Mouse (Mus musculus): ENCODE data around the gene Mbd3.

Mbd3 gene

DNA sequence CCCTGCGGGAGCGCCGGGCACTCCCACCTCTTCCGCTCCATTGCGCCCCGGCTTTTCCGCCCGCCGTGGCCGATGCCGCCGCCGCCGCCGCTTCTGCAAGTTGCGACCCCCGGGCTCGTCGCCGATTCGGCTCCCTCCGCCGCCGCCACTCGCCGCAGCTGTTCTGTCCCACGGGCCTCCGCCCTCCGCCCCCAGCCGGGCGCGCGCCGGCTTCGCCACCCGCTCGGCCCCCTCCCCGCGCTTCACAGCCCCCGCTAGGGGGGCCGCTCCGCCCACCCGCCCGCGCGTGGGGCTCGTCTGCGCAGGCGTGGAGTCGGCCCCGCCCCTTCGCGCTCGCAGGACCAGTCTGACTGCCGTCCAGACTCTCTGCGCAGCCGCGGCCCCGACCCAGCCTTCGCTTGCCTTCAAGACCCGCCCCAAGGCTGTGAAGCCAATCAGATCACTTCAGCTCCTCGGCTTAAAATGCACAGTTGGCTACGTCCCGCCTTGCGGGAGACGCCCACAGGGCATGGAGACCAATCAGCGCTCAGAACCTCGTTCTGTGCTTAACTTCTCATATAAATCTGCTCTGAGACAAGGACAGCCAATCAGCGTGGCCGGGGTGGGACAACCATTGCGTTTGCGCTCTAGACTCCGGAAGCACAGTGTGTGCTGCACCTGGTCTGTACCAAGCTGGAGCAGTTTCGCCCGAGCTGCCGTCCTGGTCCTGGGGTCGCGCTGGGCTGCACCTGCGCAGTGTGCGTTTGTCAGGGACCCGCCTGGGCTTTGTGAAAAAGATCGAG, at the start of gene Mbd3:
Gene Mbd3 (minus strand): TSS at position 360 of the 782 bp plus-strand sequence.
- peak; percentile 98 for DNase-seq (ENCODE audit: extremely low spot score, low spot score)

DNA sequence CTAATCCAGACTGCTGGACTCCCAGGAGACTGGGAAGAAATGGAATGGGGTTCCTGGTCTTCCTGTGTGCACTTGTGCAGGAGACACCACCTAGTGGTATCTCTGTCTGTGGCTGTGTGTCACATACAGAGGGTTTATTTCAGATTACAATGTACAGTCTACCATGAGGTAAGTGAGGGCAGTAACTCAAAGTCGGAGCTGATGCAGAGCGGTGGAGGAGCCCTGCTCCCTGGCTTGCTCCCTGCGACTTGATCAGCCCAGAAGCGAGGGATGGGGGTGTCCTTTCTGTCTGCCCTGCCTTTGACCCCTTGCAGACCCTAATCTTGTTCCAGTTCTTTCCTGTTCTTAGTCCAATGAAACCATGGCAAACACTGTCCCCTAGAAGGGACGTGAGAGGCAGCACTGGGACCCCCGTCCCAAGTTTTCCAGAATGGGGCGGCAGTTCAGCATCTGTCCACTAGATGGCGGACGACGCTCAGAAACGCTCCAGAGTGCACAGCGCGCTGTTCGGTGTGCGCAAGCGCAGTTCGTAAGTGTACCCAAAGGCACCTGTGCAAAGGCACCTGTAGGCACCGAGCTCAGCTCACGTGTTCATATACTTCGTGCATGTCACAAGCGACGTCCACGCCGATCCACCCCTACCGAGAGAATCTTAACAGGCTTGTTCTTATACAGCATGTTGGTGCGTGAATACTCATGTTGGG, 46.7 kb upstream of the Mbd3 start:
- DNase-seq (ENCODE audit: extremely low spot score, low spot score): peak; percentile 81

DNA sequence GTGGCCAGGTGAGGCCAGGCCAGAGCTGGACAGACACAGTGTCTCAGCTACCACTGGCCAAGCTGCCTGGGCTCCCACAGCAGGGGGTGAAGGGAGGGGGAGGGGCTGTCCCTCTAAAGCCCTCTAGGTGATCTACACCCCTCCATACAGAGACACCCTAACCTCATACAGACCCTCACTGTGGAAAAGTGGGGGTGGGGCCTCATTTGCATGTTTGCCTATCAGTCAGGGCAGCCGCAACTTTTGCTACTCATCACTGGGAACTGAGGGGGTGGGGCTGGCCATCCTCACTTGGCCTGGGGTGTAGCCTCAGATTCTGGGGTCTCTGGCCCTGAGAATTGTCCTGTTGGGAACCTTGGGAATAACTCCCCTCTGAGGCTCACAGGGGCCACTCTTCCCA, 45.7 kb upstream of the Mbd3 start:
- DNase-seq (ENCODE audit: extremely low spot score, low spot score): no peak

DNA sequence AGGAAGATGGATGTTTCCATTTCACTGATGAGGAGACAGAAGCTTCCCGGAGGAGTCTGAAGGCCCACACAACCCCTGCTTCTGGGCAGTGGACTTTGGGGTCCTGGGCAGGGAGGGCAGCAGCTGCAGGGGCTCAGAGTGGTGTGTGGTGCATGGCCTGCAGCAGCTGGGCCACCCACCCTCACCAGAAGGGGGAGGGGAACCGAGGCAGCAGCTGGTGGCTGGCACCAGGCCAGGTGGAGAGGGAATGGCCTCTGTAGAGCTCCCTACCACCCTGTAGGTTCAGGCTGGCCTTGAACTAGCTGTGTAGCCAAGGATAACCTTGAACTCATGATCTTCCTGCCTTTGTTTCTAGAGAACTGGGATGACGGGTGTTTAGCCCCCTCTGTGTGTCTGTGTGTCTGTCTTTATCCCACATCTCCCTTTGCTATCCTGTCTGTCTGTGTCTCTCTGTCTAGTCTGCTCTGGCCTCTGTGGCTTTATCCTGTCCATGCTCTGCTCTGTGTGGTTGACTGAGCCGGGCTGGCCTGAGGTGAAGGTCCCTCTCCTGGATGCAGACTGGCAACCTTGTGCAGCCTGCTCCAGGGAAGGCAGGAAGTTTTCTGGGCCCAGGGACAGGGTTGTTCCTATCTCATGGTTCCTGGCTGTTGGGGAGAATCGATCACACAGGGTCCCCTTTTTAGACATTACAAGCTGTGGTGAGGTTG, 45.1 kb upstream of the Mbd3 start:
- no peak for DNase-seq (ENCODE audit: extremely low spot score, low spot score)

DNA sequence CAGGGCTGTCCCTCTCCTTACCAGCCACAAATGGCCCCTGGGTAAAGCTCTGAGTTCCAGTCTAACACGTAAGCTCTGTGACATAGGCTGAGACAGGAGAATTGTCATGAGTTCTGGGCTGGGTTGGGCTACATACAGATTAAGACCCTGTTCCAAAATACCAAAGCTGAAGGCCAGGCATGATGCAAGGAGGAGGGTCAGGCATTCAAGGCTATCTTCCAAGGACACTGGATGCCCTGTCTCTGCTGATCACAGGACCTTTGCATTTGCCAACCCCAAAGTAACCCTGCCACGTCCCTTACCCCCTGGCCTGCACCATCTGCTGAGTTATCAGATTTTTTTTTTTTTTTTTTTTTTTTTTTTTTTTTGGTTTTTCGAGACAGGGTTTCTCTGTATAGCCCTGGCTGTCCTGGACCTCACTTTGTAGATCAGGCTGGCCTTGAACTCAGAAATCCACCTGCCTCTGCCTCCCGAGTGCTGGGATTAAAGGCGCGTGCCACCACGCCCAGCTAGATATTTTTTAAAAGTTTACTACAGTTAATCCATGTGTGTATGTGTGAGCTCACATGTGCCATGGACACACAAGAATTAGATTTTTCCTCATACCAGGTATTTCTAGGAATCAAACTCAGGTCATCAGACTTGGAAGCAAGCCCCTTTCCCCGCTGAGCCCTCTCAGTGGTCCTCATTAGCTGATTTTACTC, 44.4 kb upstream of the Mbd3 start:
- no peak for DNase-seq (ENCODE audit: extremely low spot score, low spot score)

DNA sequence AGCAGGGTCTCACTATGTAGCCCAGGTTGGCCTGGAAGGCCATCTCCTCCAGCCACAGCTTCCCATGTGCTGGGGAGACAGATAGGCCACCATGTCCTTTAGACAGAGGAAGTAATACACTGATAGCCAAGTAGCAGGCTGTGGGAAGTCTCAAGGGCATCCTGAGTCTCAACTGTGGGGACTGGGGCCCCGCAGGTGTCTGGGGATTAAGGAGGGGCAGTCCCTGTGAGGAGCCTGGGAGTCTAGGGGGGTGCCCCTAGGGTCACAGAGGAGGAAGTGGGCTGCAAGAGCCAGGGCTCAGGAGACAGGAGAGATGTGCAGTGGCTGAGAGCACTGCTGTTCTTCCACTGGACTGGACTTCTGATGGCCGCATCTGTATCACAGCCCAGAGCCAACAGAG, 43.6 kb upstream of the Mbd3 start:
- no peak for DNase-seq (ENCODE audit: extremely low spot score, low spot score)

DNA sequence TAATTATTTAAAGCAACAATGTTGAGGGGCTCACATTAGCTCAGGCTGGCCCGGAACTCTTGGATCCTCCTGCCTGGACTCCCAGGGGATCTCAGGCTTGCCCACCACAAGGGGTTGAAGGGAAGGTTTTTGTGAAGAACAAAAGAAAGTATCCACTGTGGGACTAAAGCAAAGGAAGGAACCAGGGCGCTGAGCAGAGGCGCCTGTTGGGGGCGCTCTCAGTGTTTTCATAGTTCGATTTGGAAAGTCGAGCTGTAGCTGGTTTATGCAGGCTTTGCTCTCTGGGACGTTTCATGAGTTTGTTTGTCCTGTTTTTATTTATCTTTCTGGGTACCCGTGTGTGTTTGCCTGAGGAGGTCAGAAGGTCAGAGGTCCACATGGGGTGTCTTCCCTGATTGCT, 42.2 kb upstream of the Mbd3 start:
- DNase-seq (ENCODE audit: extremely low spot score, low spot score): no peak

DNA sequence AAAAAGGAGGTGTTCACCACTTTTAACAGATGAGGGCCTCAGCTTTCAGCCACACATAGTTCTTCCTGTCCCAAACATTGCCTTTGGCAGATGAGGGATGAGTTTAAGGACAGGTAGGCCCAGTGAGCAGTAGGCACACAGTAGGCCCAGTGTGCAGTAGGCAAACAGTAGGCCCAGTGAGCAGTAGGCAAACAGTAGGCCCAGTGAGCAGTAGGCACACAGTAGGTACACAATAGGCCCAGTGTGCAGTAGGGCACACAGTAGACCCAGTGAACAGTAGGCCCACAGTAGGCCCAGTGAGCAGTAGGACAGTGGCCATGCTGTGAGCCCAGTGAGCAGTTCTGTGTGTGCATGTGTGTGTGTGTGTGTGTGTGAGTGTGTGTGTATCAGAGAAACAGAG, 40.7 kb upstream of the Mbd3 start:
- DNase-seq (ENCODE audit: extremely low spot score, low spot score): no peak

DNA sequence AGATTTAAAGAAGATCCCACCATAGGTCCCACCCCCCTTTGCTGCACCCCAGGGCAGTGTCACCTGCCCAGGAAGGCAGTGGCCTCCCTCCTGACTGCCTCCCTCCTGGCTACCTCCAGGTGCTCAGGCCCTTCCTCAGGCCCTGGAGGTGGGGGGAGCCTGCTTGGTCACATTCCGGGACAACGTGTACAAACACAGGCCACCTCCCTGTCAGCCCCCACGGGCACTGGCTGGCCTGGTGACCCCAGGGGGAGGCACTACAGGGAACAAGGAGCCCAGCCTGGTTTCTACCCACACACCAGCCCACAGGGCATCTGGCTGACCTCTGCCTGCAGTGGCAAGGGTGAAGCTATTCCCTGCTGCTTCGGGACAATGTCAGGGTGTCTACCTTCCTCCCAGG, 38.6 kb upstream of the Mbd3 start:
- DNase-seq (ENCODE audit: extremely low spot score, low spot score): no peak

DNA sequence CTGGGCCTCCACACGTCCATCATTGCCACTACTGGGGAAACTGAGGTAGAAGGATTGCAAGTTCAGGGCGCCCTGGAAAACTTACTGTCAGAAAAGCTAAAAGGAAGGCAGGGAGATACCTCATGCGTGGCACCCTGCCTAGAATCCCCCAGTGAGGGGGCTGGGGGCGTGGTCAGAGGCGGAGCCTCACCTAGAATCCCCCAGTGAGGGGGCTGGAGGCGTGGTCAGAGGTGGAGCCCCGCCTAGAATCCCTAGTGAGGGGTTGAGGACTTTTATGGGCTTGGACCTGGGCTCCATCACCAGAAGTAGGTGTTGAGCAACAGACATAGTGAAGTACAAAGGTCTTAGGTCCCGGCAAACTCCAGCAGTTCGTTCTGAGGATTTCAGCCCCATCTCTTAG, 36.9 kb upstream of the Mbd3 start:
- DNase-seq (ENCODE audit: extremely low spot score, low spot score): no peak

DNA sequence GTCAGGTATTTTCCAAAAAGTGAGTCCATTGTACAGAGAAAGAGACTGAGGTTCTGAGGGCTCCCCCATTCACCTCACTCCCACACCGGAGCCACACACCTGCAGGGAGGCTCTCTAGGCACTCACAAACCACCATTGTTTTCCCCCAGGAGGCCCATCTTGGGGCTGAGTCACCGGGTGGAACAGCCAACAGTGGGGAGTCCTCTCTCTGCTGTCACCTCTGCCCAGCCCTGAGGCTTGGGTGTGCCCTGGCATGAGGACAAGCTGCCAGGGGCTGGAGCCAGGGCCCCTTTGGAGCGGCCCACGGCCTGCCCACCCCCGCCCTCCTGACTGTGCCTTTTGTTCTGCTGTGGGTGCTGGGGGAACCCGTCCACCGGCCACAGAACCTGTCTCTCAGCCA, 36.4 kb upstream of the Mbd3 start:
- DNase-seq (ENCODE audit: extremely low spot score, low spot score): no peak

DNA sequence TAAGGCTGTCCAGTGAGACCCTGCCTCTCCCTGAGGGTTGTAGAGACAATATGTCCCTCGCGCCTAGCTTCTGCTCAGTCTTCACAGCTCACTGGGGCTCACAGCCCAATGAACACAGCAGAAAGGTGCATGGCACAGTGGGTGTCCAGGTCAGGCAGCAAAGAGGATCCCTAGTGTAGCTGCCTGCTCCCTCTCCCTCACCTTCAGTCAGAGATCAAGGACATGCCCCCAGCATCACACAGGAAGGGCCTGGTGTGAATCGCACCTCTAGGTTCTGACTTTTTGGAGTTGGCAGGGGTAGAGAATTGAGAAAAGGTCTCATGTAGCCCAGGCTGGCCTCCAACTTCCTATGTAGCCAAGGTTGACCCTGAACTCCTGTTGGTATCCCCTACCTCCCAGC, 35.5 kb upstream of the Mbd3 start:
- no peak for DNase-seq (ENCODE audit: extremely low spot score, low spot score)

DNA sequence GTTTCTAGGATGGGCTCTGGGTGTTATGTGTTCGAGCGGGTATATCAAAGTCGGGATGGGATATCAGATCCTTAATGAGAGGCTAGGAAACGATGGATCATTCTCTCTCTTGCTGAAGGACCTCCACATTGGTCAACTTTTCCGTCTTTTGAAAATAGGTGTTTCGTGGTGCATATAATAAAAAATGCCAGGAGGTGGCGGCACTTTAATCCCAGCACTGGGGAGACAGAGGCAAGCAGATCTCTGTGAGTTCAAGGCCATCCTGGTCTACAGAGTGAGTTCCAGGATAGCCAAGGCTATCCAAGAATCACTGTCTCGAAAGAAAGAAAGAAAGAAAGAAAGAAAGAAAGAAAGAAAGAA, 34.9 kb upstream of the Mbd3 start:
- DNase-seq (ENCODE audit: extremely low spot score, low spot score): no peak

DNA sequence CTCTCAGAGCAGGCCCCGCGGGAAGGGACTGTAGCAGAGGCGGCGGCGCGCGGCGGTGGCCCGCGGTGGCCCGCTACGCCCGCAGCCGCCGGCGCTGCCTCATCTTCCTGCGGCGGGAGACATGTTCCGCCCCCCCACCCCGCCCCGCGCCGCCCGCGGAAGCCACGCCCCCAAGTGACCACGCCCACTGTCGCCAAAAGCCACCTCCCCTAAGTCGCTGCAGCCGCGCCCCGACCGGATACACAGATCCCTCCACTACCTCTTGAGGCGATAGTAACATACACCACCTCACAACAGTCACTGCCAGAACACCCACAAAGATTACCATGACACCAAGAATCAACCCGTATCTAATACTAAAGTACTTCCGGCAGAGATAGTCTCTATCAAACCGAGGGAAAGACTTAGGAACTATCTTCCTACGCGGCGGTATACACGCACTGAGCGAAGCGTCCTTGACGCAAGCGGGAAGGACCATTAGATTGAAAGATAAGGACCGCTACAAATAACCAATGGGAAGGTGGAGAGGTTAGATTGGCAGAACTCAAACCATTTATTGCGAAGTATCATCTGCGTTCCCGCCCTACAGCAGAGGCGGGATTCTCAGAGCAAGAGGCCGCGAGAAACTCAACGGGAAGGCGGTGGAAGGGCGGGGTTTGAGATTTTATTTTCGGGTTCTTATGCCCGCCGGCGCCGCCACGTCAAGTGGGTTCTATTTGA, 34.3 kb upstream of the Mbd3 start, which contains the start of gene Tcf3:
Gene Tcf3 (minus strand): TSS at position 135 of the 720 bp plus-strand sequence.
- peak; percentile 95 for DNase-seq (ENCODE audit: extremely low spot score, low spot score)

DNA sequence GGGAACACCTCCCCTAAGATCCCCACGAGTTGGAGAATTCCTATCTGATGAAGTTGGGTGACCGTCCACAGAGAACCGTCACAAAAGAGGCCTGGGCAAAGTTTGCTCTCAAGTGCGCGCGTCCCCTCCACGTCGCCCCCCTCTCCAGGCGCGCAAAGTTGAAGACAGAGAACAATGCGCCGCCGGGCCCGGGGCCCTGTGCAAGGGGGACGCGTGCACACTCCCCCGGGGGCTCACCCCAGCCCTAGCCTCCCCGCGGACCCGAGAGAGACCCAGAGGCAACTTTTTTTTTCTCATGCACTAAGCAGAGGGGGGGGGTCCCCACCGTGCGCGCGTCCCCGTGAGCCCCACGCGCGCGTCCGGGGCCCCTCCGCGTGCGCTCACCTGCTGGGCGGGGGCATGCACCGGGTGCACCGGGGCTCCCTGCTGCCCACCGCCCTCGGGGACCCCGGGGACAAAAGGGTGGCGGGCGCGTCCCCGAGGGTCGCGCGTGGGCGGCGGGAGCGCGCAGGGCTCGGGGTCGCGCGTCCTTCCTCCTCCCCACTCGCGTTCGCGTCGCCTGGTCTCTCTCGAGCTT, 33.7 kb upstream of the Mbd3 start:
- DNase-seq (ENCODE audit: extremely low spot score, low spot score): peak; percentile 71

DNA sequence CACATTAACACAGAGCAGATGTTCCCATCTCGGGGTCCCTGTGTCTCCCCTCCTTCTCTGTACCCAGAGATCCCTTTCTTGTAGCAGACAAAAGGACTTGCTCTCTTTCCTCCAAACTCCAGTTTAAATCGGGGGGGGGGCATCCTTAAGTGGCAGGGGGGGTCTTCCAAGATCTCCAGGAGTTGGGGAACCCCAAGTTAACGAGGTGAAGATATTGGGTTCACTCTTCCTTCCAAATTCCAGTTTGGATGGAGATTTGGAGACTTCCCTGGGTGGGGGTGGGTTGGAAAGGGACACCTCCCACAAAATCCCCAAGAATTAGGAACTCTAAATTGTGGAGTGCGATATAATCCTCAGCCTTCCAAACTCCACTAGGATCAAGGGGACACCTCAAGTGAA, 33.0 kb upstream of the Mbd3 start:
- DNase-seq (ENCODE audit: extremely low spot score, low spot score): no peak

DNA sequence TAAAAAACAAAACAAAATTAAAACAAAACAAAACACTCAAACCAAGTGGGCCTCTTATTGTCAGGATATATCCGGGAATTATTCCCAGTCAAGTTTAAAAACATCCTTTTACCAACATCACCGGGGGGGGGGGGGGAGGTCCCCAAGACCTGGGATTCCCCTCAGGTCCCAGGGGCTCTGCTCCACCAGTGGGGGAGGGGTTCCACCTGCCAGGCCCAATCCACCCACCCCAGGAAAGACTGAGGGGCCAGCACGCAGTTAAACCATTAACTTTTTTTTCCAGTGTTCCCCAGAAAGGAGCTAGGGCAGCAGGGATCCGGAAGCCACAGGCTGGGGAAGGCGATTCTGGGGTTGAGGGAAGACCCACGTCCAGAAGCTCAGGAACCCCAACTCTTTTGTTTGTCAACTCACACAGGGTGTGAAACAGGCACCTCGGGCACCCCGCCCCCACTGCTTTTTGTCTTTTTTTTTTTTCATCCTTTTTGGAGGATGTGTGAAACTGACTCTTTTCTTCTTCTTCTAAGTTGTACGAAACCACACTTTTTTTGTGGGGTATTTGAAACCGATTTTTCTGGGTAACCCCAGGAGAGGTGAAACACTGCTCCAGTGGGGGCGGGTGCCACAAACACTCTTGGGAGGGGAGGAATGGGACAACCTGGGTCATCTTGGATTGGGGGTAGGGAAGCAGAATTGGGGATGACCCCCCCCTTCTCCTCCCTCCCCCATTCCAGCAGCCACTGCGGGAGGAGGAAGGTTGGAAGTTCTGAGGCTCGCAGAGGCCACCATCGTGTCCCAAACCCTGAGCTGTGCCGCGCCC, 32.4 kb upstream of the Mbd3 start:
- DNase-seq (ENCODE audit: extremely low spot score, low spot score): no peak

DNA sequence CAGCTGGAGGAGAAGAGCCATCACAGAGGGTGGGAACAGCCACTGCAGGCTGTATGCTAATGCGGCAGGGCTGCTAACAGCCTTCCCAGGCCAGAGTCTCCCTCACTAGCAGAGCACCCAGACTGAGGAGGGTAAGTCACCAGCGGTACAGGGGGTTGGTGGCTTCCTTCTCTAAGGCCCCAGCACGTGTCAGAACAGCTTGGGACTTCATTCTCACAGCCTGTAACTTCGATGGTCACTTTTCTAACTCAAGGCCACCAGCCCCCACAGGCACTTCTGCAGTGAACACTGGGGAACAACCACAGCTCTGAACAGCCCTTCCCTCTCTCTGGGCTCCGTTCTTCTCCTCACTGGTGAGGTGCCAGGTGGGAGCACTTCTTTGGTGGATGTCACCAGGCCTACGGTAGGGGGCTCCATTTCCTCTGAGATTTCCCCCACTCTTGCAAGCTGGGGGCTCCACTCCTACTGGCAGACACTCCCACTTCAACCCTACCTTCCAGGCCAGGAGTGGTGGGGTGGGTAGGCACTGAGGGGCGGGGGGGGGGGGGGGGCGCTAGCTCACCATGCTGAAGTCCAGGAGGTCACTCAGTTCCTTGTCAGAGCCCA, 31.1 kb upstream of the Mbd3 start:
- no peak for DNase-seq (ENCODE audit: extremely low spot score, low spot score)

DNA sequence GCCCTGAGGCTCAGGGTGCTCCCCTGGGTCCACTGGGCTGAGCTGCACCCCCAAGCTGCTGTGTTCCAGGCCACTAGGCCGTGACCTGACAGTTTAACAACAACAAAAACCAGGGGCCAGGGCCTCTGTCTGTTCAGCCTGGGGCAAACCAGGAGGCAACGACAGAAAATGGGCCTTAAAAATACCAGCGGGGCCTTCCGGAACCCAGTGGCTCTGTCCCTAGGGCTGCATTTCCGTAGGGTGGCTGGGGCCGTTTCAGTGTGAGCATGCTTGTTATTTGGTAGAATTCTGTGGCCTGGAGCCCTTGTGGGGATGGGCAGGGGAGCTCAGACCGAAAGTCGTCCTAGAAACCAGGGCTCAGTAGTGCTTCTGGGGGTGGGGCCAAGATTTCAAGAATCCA, 30.4 kb upstream of the Mbd3 start:
- no peak for DNase-seq (ENCODE audit: extremely low spot score, low spot score)

DNA sequence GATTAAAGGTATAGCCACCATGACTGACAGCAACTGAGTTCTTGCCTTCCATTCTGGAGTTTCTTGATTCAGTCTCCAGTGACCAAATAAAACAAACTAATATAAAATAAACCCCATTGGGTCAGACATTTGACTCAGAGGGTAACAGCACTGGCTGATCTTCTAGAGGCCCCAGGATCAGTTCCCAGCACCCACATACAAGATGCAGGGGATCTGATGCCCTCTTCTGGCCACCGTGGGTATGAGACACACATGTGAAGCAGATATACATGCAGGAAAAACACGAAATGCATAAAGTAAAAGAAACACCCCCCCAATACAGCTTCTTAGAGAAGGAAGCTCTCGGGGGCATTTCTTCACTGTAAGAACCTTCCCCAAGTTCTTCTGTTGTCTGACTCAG, 25.7 kb upstream of the Mbd3 start:
- no peak for DNase-seq (ENCODE audit: extremely low spot score, low spot score)

Measured in neural tube, embryonic 10.5 days (tissue).